Mouse (Mus musculus): ENCODE measurements around the gene Tmem233.

DNA sequence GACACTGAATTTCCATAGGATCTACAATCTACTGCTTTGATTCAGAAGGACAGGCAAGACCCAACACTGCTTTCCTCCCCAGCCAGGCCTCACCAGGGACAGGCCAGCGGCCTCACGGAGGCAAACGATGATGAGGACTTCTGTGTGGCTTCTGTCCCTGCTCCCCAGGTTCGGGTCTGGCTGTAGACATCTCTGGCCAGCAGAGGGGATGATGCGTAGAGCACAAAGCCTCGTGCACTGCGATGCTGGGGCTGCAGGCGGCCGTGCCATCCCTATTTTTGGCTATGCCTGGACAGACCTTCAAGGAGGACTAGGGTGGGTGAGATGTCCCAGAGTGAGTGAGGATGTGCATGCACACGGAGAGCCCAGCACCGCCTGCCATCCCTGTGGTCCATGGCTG lies 68.8 kb downstream of the Tmem233 start:
- TF ChIP-seq CTCF (IDR thresholded peaks at IDR 0.05; ENCODE audit: low read depth) (no peak), EP300 (optimal IDR thresholded peaks at IDR 0.05) (no peak)

Measured in stomach, postnatal 0 days (tissue).